Mouse (Mus musculus) neural tube, embryonic 12.5 days (tissue): Measurements from ENCODE around the gene Slc6a16. TPM values are rescaled to one million over a fixed set of nuclear protein-coding genes. Genes with fewer than 3 reads are reported as not detected.
A peak's percentile ranks its signal among the peaks of the same experiment; 100 is the strongest.

ENCODE experiments used
- ATAC-seq: fragments of 200-750 bp; cut with Nextera tagmentation; 2 replicates; pipeline ENCODE4 v1.8.0; 2017; ENCODE audit warnings: low read depth, mild to moderate bottlenecking, moderate TSS enrichment, moderate library complexity; ENCODE audit not compliant: low FRiP score
- H3K27ac ChIP-seq: fragments of 300-500 bp; sonication (generic); 2 replicates; pipeline ENCODE4 v1.5.1; 2016
- H3K27me3 ChIP-seq: fragments of 300-500 bp; sonication (generic); replicated peaks from 2 replicates; pipeline ENCODE4 v1.6.1; 2016; ENCODE audit warnings: mild to moderate bottlenecking
- H3K36me3 ChIP-seq: fragments of 300-500 bp; sonication (generic); 2 replicates; pipeline ENCODE4 v1.6.1; 2016; ENCODE audit warnings: mild to moderate bottlenecking
- H3K4me1 ChIP-seq: fragments of 300-500 bp; sonication (generic); 2 replicates; pipeline ENCODE4 v1.6.1; 2016
- H3K4me2 ChIP-seq: fragments of 300-500 bp; sonication (generic); replicated peaks from 2 replicates; pipeline ENCODE4 v1.6.1; 2016; ENCODE audit warnings: mild to moderate bottlenecking
- H3K4me3 ChIP-seq: fragments of 300-500 bp; sonication (generic); 2 replicates; pipeline ENCODE4 v1.5.1; 2016
- H3K9ac ChIP-seq: fragments of 300-500 bp; sonication (generic); 2 replicates; pipeline ENCODE4 v1.6.1; 2016; ENCODE audit warnings: mild to moderate bottlenecking
- H3K9me3 ChIP-seq: fragments of 300-500 bp; sonication (generic); 2 replicates; pipeline ENCODE4 v1.6.1; 2016; ENCODE audit warnings: mild to moderate bottlenecking
- WGBS: fragments of 180-500 bp; shearing (Covaris S2); methylation state at CpG from one replicate; pipeline ENCODE4 v1.1.7; 2016; 5-methylcytosine and 5-hydroxymethylcytosine counted together
- polyA plus RNA-seq: library from polyadenylated mRNA; unstranded; fragments of >200 nt; fragmentation: Nextera tagmentation; extraction: Ambion mirVana; gene quantifications from 2 replicates; pipeline ENCODE4 v1.2.1, GENCODE M21; 2016

Gene Slc6a16
- polyA plus RNA-seq, 1 experiment from 2014 or later = 0.20 TPM

- Histone ChIP-seq H3K27me3 (no peaks in the 10 kb centered on the region), H3K36me3 (peaks cover 83% of the 10 kb centered on the region), H3K4me1 (peaks cover 3% of the 10 kb centered on the region; the same call in 1 of the 2 replicates), H3K4me2 (no peak overlapping the region), H3K4me3 (no peak overlapping the region), H3K9ac (no peak overlapping the region), H3K9me3 (no peaks in the 10 kb centered on the region), H3K27ac (no peak overlapping the region)
- WGBS = 97% methylated on average over 5 of the region's 5 CpGs
- no peak for ATAC-seq
Observed at GRCm38 (mm10) chr7:45226421-45226820, 14.5 kb upstream of the Slc6a16 start.

- Histone ChIP-seq H3K9me3 (no peaks in the 10 kb centered on the region), H3K4me3 (no peak overlapping the region), H3K27me3 (no peaks in the 10 kb centered on the region), H3K27ac (no peak overlapping the region), H3K4me2 (no peak overlapping the region), H3K9ac (no peak overlapping the region), H3K36me3 (peaks cover 83% of the 10 kb centered on the region), H3K4me1 (peaks cover 5% of the 10 kb centered on the region; the same call in 1 of the 2 replicates)
- WGBS = 94% methylated on average over 18 of the region's 18 CpGs
- no peak for ATAC-seq
Observed at GRCm38 (mm10) chr7:45228548-45228947, 12.3 kb upstream of the Slc6a16 start.

- no peaks in the 10 kb centered on the region for H3K9me3 ChIP-seq
- no peak overlapping the region for H3K27ac ChIP-seq
- H3K27me3 ChIP-seq = no peaks in the 10 kb centered on the region; the same call in 1 of the 2 replicates
- H3K4me3 ChIP-seq = no peak overlapping the region
- WGBS = 97% methylated on average over 8 of the region's 8 CpGs
- H3K36me3 ChIP-seq = peaks cover 79% of the 10 kb centered on the region
- H3K9ac ChIP-seq = no peak overlapping the region
- H3K4me1 ChIP-seq = peaks cover 9% of the 10 kb centered on the region
- no peak overlapping the region for H3K4me2 ChIP-seq
- ATAC-seq = no peak
Observed at GRCm38 (mm10) chr7:45229046-45229445, 11.8 kb upstream of the Slc6a16 start.

- no peak overlapping the region for H3K9ac ChIP-seq
- H3K36me3 ChIP-seq = peaks cover 73% of the 10 kb centered on the region
- WGBS = 89% methylated on average over 7 of the region's 7 CpGs
- H3K4me3 ChIP-seq = no peak overlapping the region
- H3K9me3 ChIP-seq = no peaks in the 10 kb centered on the region
- no peaks in the 10 kb centered on the region; the same call in 1 of the 2 replicates for H3K27me3 ChIP-seq
- no peak overlapping the region for H3K4me2 ChIP-seq
- H3K27ac ChIP-seq = peak overlapping the region; percentile 17; the same call in 1 of the 2 replicates
- H3K4me1 ChIP-seq = peaks cover 15% of the 10 kb centered on the region
- ATAC-seq = no peak
Observed at GRCm38 (mm10) chr7:45229459-45230203, 11.3 kb upstream of the Slc6a16 start.

GRCm38 (mm10) chr7:45231192-45231591 lies 9.7 kb upstream of the Slc6a16 start:
- Histone ChIP-seq H3K4me3 (no peak overlapping the region), H3K36me3 (peaks cover 58% of the 10 kb centered on the region), H3K9ac (no peak overlapping the region), H3K27ac (no peak overlapping the region), H3K27me3 (peaks cover 7% of the 10 kb centered on the region; the same call in 1 of the 2 replicates), H3K4me2 (no peak overlapping the region), H3K4me1 (peaks cover 17% of the 10 kb centered on the region), H3K9me3 (no peaks in the 10 kb centered on the region)
- ATAC-seq = no peak
- 91% methylated on average over 12 of the region's 12 CpGs for WGBS

- H3K36me3 ChIP-seq = peaks cover 50% of the 10 kb centered on the region
- 89% methylated on average over 11 of the region's 11 CpGs for WGBS
- no peak overlapping the region for H3K9ac ChIP-seq
- H3K4me1 ChIP-seq = peaks cover 17% of the 10 kb centered on the region
- no peaks in the 10 kb centered on the region for H3K9me3 ChIP-seq
- H3K4me3 ChIP-seq = no peak overlapping the region
- H3K27ac ChIP-seq = no peak overlapping the region
- no peak for ATAC-seq
- peaks cover 14% of the 10 kb centered on the region; the same call in 1 of the 2 replicates for H3K27me3 ChIP-seq
- no peak overlapping the region for H3K4me2 ChIP-seq
Observed at GRCm38 (mm10) chr7:45231941-45232340, 8.9 kb upstream of the Slc6a16 start.

- peaks cover 18% of the 10 kb centered on the region; the same call in 1 of the 2 replicates for H3K27me3 ChIP-seq
- H3K27ac ChIP-seq = no peak overlapping the region
- no peak overlapping the region for H3K4me2 ChIP-seq
- no peaks in the 10 kb centered on the region for H3K9me3 ChIP-seq
- H3K36me3 ChIP-seq = peaks cover 43% of the 10 kb centered on the region
- ATAC-seq = no peak
- no peak overlapping the region for H3K4me3 ChIP-seq
- 70% methylated on average over 13 of the region's 13 CpGs for WGBS
- peaks cover 17% of the 10 kb centered on the region for H3K4me1 ChIP-seq
- H3K9ac ChIP-seq = no peak overlapping the region
Observed at GRCm38 (mm10) chr7:45232716-45233465, 8.0 kb upstream of the Slc6a16 start.

- Histone ChIP-seq H3K4me2 (peak overlapping the region; percentile 43), H3K27me3 (peaks cover 26% of the 10 kb centered on the region), H3K36me3 (peaks cover 35% of the 10 kb centered on the region), H3K9ac (no peak overlapping the region), H3K4me1 (peaks cover 17% of the 10 kb centered on the region), H3K4me3 (no peak overlapping the region), H3K9me3 (no peaks in the 10 kb centered on the region), H3K27ac (no peak overlapping the region)
- WGBS = 33% methylated on average over 20 of the region's 20 CpGs
- ATAC-seq = peak; percentile 4; the same call in 1 of the 2 replicates
Observed at GRCm38 (mm10) chr7:45233580-45234332, 7.1 kb upstream of the Slc6a16 start.

- 8% methylated on average over 29 of the region's 29 CpGs for WGBS
- H3K4me2 ChIP-seq = peak overlapping the region; percentile 43
- peaks cover 32% of the 10 kb centered on the region for H3K27me3 ChIP-seq
- H3K36me3 ChIP-seq = peaks cover 29% of the 10 kb centered on the region
- ATAC-seq = peak; percentile 12; the same call in 1 of the 2 replicates
- H3K27ac ChIP-seq = no peak overlapping the region
- no peak overlapping the region for H3K4me3 ChIP-seq
- H3K9ac ChIP-seq = no peak overlapping the region
- no peaks in the 10 kb centered on the region for H3K9me3 ChIP-seq
- peaks cover 17% of the 10 kb centered on the region for H3K4me1 ChIP-seq
Observed at GRCm38 (mm10) chr7:45234333-45234841, 6.5 kb upstream of the Slc6a16 start.

GRCm38 (mm10) chr7:45234922-45235571 lies 5.8 kb upstream of the Slc6a16 start:
- Histone ChIP-seq H3K27me3 (peaks cover 36% of the 10 kb centered on the region), H3K4me1 (peaks cover 17% of the 10 kb centered on the region), H3K27ac (no peak overlapping the region), H3K4me3 (no peak overlapping the region), H3K36me3 (peaks cover 23% of the 10 kb centered on the region), H3K4me2 (peak overlapping the region; percentile 43), H3K9ac (no peak overlapping the region), H3K9me3 (no peaks in the 10 kb centered on the region)
- WGBS = 4% methylated on average over 21 of the region's 21 CpGs
- peak; percentile 69 for ATAC-seq

GRCm38 (mm10) chr7:45235656-45236180 lies 5.2 kb upstream of the Slc6a16 start:
- H3K9ac ChIP-seq = no peak overlapping the region
- H3K4me2 ChIP-seq = peak overlapping the region; percentile 43
- peak; percentile 10; the same call in 1 of the 2 replicates for ATAC-seq
- no peaks in the 10 kb centered on the region for H3K9me3 ChIP-seq
- peaks cover 23% of the 10 kb centered on the region for H3K36me3 ChIP-seq
- 35% methylated on average over 17 of the region's 17 CpGs for WGBS
- H3K4me1 ChIP-seq = peaks cover 20% of the 10 kb centered on the region
- no peak overlapping the region for H3K27ac ChIP-seq
- H3K4me3 ChIP-seq = no peak overlapping the region
- H3K27me3 ChIP-seq = peaks cover 40% of the 10 kb centered on the region
